Mouse (Mus musculus): ENCODE results near the gene Hist1h2bm. TPM values are rescaled to one million over a fixed set of nuclear protein-coding genes. Genes with fewer than 3 reads are reported as not detected.
"Not testable (repeated sequence)": the region's sequence is repeated elsewhere in the genome, so short reads cannot be mapped to it uniquely, and the experiment has no call there.

Hist1h2bm gene
- polyA plus RNA-seq (2014; fragmentation: Nextera tagmentation; extraction: Ambion mirVana), result 6.8 and 12.6 TPM in 2 replicates

GRCm38 (mm10) chr13:21721757-21722372 is at the start of gene Hist1h2bm:
Hist1h2bm (plus strand) TSS chr13:21722044.
- peak within 1 kb of the TSS; percentile 56 for H3K4me2 ChIP-seq (replicated peaks; ENCODE audit: low read depth, low read length)
- H3K27me3 ChIP-seq (ENCODE audit: control insufficient read depth, insufficient read depth, low read length); H3K9me3 ChIP-seq (ENCODE audit: control insufficient read depth, low read length); H3K36me3 ChIP-seq (ENCODE audit: control insufficient read depth, insufficient read depth, low read length): not testable (repeated sequence)
- ATAC-seq (ENCODE audit: low FRiP score, low TSS enrichment), result peak; percentile 98
- H3K4me1 ChIP-seq (ENCODE audit: control insufficient read depth, insufficient read depth, low read length), result peaks cover 13% of the 10 kb centered on the region; the same call in 1 of the 2 replicates
- under 1% methylated on average over 37 of the region's 37 CpGs for WGBS
- peak within 1 kb of the TSS; percentile 66 for H3K9ac ChIP-seq (ENCODE audit: low read depth, low read length)
- H3K27ac ChIP-seq (ENCODE audit: low read depth, low read length), result peak within 1 kb of the TSS; percentile 97
- peak within 1 kb of the TSS; percentile 36; the same call in 1 of the 2 replicates for H3K4me3 ChIP-seq (ENCODE audit: low read length)

- Histone ChIP-seq H3K9me3 (ENCODE audit: control insufficient read depth, low read length) (no peaks in the 10 kb centered on the region), H3K4me1 (ENCODE audit: control insufficient read depth, insufficient read depth, low read length) (no peaks in the 10 kb centered on the region), H3K36me3 (ENCODE audit: control insufficient read depth, insufficient read depth, low read length) (no peaks in the 10 kb centered on the region), H3K27me3 (ENCODE audit: control insufficient read depth, insufficient read depth, low read length) (no peaks in the 10 kb centered on the region), H3K4me3 (ENCODE audit: low read length) (no peak within 1 kb of the TSS), H3K4me2 (replicated peaks; ENCODE audit: low read depth, low read length) (no peak within 1 kb of the TSS), H3K27ac (ENCODE audit: low read depth, low read length) (no peak within 1 kb of the TSS), H3K9ac (ENCODE audit: low read depth, low read length) (no peak within 1 kb of the TSS)
- no peak for ATAC-seq (ENCODE audit: low FRiP score, low TSS enrichment)
- 79% methylated on average over 2 of the region's 2 CpGs for WGBS
These were observed 44.5 kb upstream of the Hist1h2bm start, which contains the start of gene Olfr1360 for GRCm38 (mm10) chr13:21677305-21677704. Olfr1360 (minus strand) TSS chr13:21677405.

DNA sequence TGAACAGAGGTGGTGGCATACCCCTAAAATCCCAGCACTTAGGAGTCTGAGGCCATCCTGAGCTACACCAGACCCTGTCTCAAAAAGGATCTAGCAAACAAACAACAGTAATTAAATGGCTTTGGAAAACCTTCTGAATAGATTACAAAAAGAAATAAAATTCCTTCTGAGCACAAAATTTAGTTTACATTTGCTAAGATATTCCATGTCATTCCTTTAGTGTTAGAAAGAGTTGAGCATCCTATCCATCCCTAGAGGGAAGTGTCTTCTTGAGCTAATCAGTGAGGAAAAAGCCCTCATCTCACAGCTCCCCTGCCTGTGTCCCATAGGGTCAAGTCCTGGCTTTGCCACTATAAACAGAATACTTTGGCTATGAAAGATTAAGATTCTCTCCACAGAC is 24.0 kb upstream of the Hist1h2bm start, which contains the start of gene Olfr1359:
TSS of gene Olfr1359 (plus strand) at position 301 of the 400 bp plus-strand sequence.
- no peaks in the 10 kb centered on the region for H3K36me3 ChIP-seq (ENCODE audit: control insufficient read depth, insufficient read depth, low read length)
- H3K9me3 ChIP-seq (ENCODE audit: control insufficient read depth, low read length), result no peaks in the 10 kb centered on the region
- no peaks in the 10 kb centered on the region for H3K27me3 ChIP-seq (ENCODE audit: control insufficient read depth, insufficient read depth, low read length)
- ATAC-seq (ENCODE audit: low FRiP score, low TSS enrichment), result no peak
- H3K4me3 ChIP-seq (ENCODE audit: low read length), result no peak within 1 kb of the TSS
- no peak within 1 kb of the TSS for H3K27ac ChIP-seq (ENCODE audit: low read depth, low read length)
- no peaks in the 10 kb centered on the region for H3K4me1 ChIP-seq (ENCODE audit: control insufficient read depth, insufficient read depth, low read length)
- no peak within 1 kb of the TSS for H3K4me2 ChIP-seq (replicated peaks; ENCODE audit: low read depth, low read length)
- no peak within 1 kb of the TSS for H3K9ac ChIP-seq (ENCODE audit: low read depth, low read length)

GRCm38 (mm10) chr13:21706669-21707068 is 15.2 kb upstream of the Hist1h2bm start:
- Histone ChIP-seq H3K27ac (ENCODE audit: low read depth, low read length) (no peak overlapping the region), H3K36me3 (ENCODE audit: control insufficient read depth, insufficient read depth, low read length) (no peaks in the 10 kb centered on the region), H3K27me3 (ENCODE audit: control insufficient read depth, insufficient read depth, low read length) (no peaks in the 10 kb centered on the region), H3K9ac (ENCODE audit: low read depth, low read length) (no peak overlapping the region), H3K4me3 (ENCODE audit: low read length) (no peak overlapping the region), H3K4me2 (replicated peaks; ENCODE audit: low read depth, low read length) (no peak overlapping the region), H3K4me1 (ENCODE audit: control insufficient read depth, insufficient read depth, low read length) (no peaks in the 10 kb centered on the region), H3K9me3 (ENCODE audit: control insufficient read depth, low read length) (no peaks in the 10 kb centered on the region)
- WGBS, result 80% methylated on average over 4 of the region's 4 CpGs
- no peak for ATAC-seq (ENCODE audit: low FRiP score, low TSS enrichment)

DNA sequence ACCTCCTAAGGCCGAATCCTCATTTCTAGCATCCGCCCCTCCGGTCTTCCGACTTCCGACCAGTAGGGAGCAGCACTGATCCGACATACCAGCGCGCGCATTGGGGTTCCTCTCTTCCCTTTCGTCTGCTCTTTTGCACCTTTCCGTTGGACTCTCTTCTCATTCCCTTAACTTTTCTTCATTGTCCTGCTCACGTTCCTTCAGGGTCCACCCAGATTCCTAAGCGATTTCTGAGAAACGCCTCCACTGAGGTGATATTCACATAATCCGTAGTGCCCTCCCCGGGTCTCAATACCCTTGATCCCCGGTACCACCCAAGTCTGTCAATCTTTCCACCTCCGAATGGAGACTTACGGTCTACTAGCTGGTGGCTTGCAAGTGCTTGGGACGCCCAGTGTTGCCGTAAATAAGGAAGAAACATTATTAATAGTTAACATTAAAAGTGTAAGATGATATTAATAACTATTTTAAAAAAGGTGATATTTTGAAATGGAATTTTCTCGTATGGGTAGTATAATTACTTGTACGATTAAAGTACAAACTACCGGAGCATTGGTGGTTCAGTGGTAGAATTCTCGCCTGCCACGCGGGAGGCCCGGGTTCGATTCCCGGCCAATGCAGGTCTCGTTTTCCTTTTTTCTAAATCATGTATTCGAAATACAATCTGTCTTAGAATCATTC is 11.7 kb upstream of the Hist1h2bm start:
- Histone ChIP-seq H3K4me2 (replicated peaks; ENCODE audit: low read depth, low read length) (peak overlapping the region; percentile 53), H3K27ac (ENCODE audit: low read depth, low read length) (peak overlapping the region; percentile 21; the same call in 1 of the 2 replicates), H3K4me3 (ENCODE audit: low read length) (peak overlapping the region; percentile 66), H3K27me3 (ENCODE audit: control insufficient read depth, insufficient read depth, low read length) (no peaks in the 10 kb centered on the region), H3K4me1 (ENCODE audit: control insufficient read depth, insufficient read depth, low read length) (no peaks in the 10 kb centered on the region), H3K9me3 (ENCODE audit: control insufficient read depth, low read length) (no peaks in the 10 kb centered on the region), H3K9ac (ENCODE audit: low read depth, low read length) (peak overlapping the region; percentile 50; the same call in 1 of the 2 replicates), H3K36me3 (ENCODE audit: control insufficient read depth, insufficient read depth, low read length) (no peaks in the 10 kb centered on the region)
- peak; percentile 83 for ATAC-seq (ENCODE audit: low FRiP score, low TSS enrichment)
- WGBS, result under 1% methylated on average over 32 of the region's 32 CpGs

DNA sequence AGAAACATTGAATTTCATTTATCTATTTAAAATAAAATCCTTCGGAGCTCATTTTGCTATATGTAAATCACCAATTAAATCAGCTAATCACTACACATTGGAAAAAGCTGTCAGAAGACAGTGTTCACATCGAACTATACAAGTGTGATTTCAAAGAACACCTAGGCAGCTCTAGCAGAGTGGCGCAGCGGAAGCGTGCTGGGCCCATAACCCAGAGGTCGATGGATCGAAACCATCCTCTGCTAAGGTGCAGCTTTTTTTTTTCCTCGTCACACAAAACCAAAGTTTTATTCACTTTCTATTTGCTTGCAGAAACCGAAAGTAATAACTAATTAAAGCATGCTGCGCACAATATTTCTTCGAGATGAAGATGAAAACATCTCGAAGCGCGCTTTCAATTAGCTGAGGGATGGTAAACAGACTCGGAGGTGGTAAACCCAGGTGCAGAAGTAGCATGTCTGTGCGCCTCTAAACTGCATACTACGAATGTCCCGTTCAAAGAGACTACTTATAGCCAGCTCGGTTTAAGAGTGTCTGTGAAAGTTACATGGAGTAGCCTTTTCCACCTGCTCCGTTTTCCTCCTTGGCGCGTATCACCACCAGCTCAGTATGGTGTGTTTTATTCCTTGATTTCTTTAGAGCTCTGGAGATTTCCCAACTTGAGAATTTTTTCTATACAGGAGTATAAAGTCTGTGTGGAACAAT is 10.9 kb upstream of the Hist1h2bm start:
- 2% methylated on average over 22 of the region's 22 CpGs for WGBS
- no peak overlapping the region for H3K27ac ChIP-seq (ENCODE audit: low read depth, low read length)

GRCm38 (mm10) chr13:21711698-21712097 is 10.1 kb upstream of the Hist1h2bm start:
- Histone ChIP-seq H3K4me3 (ENCODE audit: low read length) (peak overlapping the region; percentile 66; the same call in 1 of the 2 replicates), H3K4me2 (replicated peaks; ENCODE audit: low read depth, low read length) (peak overlapping the region; percentile 53), H3K4me1 (ENCODE audit: control insufficient read depth, insufficient read depth, low read length) (no peaks in the 10 kb centered on the region), H3K36me3 (ENCODE audit: control insufficient read depth, insufficient read depth, low read length) (no peaks in the 10 kb centered on the region), H3K27me3 (ENCODE audit: control insufficient read depth, insufficient read depth, low read length) (no peaks in the 10 kb centered on the region), H3K9ac (ENCODE audit: low read depth, low read length) (peak overlapping the region; percentile 44; the same call in 1 of the 2 replicates), H3K27ac (ENCODE audit: low read depth, low read length) (no peak overlapping the region), H3K9me3 (ENCODE audit: control insufficient read depth, low read length) (no peaks in the 10 kb centered on the region)
- no peak for ATAC-seq (ENCODE audit: low FRiP score, low TSS enrichment)
- 29% methylated on average over 4 of the region's 4 CpGs for WGBS

More for the DNA sequence above, 10.9 kb upstream of the Hist1h2bm start:
- peak overlapping the region; percentile 53 for H3K4me2 ChIP-seq (replicated peaks; ENCODE audit: low read depth, low read length)
- peak overlapping the region; percentile 44; the same call in 1 of the 2 replicates for H3K9ac ChIP-seq (ENCODE audit: low read depth, low read length)
- no peaks in the 10 kb centered on the region for H3K36me3 ChIP-seq (ENCODE audit: control insufficient read depth, insufficient read depth, low read length)
- H3K4me1 ChIP-seq (ENCODE audit: control insufficient read depth, insufficient read depth, low read length), result no peaks in the 10 kb centered on the region
- H3K27me3 ChIP-seq (ENCODE audit: control insufficient read depth, insufficient read depth, low read length), result no peaks in the 10 kb centered on the region
- peak; percentile 71 for ATAC-seq (ENCODE audit: low FRiP score, low TSS enrichment)
- no peaks in the 10 kb centered on the region for H3K9me3 ChIP-seq (ENCODE audit: control insufficient read depth, low read length)
- H3K4me3 ChIP-seq (ENCODE audit: low read length), result peak overlapping the region; percentile 66

DNA sequence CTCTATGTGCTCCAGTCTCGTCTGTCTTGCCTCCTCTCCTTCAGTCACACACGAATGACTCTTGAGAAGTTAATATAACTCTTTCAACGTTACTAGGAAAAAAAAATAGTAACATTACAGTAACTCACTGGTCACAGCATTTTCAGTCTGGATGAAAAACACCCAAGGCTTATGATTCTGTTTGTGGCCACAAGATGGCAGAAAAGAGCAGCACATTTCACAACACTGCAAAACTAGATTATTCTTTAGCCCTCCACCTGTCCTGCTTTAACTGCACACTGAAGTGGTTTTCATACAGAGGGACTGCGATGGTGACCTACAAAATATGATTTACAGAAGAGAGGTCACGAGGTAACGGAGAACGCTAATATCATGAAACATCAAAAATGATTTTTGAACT is 7.1 kb upstream of the Hist1h2bm start:
- Histone ChIP-seq H3K27ac (ENCODE audit: low read depth, low read length) (peak overlapping the region; percentile 88), H3K4me3 (ENCODE audit: low read length) (peak overlapping the region; percentile 36), H3K9me3 (ENCODE audit: control insufficient read depth, low read length) (no peaks in the 10 kb centered on the region), H3K27me3 (ENCODE audit: control insufficient read depth, insufficient read depth, low read length) (no peaks in the 10 kb centered on the region), H3K9ac (ENCODE audit: low read depth, low read length) (peak overlapping the region; percentile 65; the same call in 1 of the 2 replicates), H3K4me2 (replicated peaks; ENCODE audit: low read depth, low read length) (peak overlapping the region; percentile 56), H3K36me3 (ENCODE audit: control insufficient read depth, insufficient read depth, low read length) (no peaks in the 10 kb centered on the region), H3K4me1 (ENCODE audit: control insufficient read depth, insufficient read depth, low read length) (no peaks in the 10 kb centered on the region)
- WGBS, result under 1% methylated on average over 7 of the region's 7 CpGs
- no peak for ATAC-seq (ENCODE audit: low FRiP score, low TSS enrichment)
